ENCODE assay signal across 11 mouse cellular contexts in the genomic region with DNA sequence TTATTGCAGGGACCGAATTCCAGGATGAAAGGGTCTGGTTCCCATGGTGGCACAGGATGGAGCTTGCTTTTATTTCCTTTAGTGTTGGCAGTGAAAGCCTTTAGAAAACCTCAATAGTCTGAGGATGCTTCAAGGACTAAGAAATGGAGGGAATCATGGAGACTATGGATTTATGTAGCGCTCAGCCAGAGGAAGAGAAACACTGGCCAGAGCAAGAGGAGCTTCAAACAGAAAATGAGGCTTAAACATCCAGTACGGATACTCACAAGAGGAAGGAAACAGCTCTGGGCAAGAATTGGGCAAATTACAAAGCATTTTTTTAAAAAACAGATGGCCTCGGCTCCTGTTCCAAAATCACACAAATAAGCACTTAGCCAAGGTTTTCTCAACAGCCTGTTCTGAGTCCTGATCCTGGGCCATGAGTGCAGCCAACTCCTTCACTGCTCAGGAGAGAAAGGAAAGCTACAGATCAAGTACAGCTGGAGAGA.
DNase-seq lines count a peak whose midpoint lies in the region; ATAC-seq lines count a peak whose summit lies in the region.
"Had no signal": no experiment of that assay in that cellular context is flagged by ENCODE, and none has a peak within 500 bp of the region (broad histone marks: within the 10 kb centered on the region; RNA-seq: fewer than 3 reads in every experiment).

No protein-coding gene starts in this region.

- ATAC-seq in neural tube, embryonic 14.5 days (ENCODE audit: low read depth) = peak; percentile 45; the same call in 1 of the 2 replicates
- ATAC-seq: Patski had no signal

- no peaks in the 10 kb centered on the region for H3K9me3 ChIP-seq in neural tube, embryonic 14.5 days (ENCODE audit: control insufficient read depth, low read length)
- H3K9me3 ChIP-seq: heart, embryonic 13.5 days; megakaryocyte, embryonic 14.5 days had no signal

- DNase-seq in lung, postnatal 14 days = peak; percentile 2
- no peak for DNase-seq in lung, postnatal 4 days
- DNase-seq in cerebellum, postnatal 25 days = peak; percentile 60 to 66
- DNase-seq in heart, postnatal 36 days = peak; percentile 10 to 16
- no peak for DNase-seq in ovary, postnatal 36 days (ENCODE audit: low spot score)
- no peak for DNase-seq in thymus, postnatal 0 days (ENCODE audit: low spot score)
- DNase-seq: embryo, embryonic 11 days had no signal

- no peak overlapping the region for H3K9ac ChIP-seq in neural tube, embryonic 14.5 days (replicated peaks; ENCODE audit: low read depth, low read length)
- H3K9ac ChIP-seq: heart, embryonic 13.5 days had no signal

- no peak overlapping the region for H3K4me2 ChIP-seq in neural tube, embryonic 14.5 days (ENCODE audit: low read depth, low read length)
- H3K4me2 ChIP-seq: heart, embryonic 13.5 days had no signal

- 41% methylated on average over 4 of the region's 4 CpGs for WGBS in neural tube, embryonic 14.5 days

- H3K27ac ChIP-seq in neural tube, embryonic 14.5 days (ENCODE audit: low read depth, low read length) = no peak overlapping the region
- H3K27ac ChIP-seq: heart, embryonic 13.5 days had no signal

- intact Hi-C loops in heart, postnatal 36 days (cut with DNase I) = no loop called here

- H3K4me3 ChIP-seq in neural tube, embryonic 14.5 days (ENCODE audit: low read depth, low read length) = no peak overlapping the region
- H3K4me3 ChIP-seq: heart, embryonic 13.5 days; megakaryocyte, embryonic 14.5 days had no signal

- no peaks in the 10 kb centered on the region for H3K36me3 ChIP-seq in neural tube, embryonic 14.5 days (ENCODE audit: control insufficient read depth, insufficient read depth, low read length)
- H3K36me3 ChIP-seq: heart, embryonic 13.5 days had no signal

- H3K4me1 ChIP-seq in neural tube, embryonic 14.5 days (ENCODE audit: control insufficient read depth, insufficient read depth, low read length) = no peaks in the 10 kb centered on the region
- H3K4me1 ChIP-seq: heart, embryonic 13.5 days had no signal

- H3K27me3 ChIP-seq in neural tube, embryonic 14.5 days (ENCODE audit: control insufficient read depth, insufficient read depth, low read length) = no peaks in the 10 kb centered on the region
- H3K27me3 ChIP-seq: heart, embryonic 13.5 days; megakaryocyte, embryonic 14.5 days had no signal

Comparison
In these comparisons a context has a peak if more than half of its experiments do, and no peak if none do; other contexts are left out.
1. DNase-seq: peak in lung, postnatal 14 days (single experiment), cerebellum, postnatal 25 days (2 of 2) and heart, postnatal 36 days (2 of 2); none in lung, postnatal 4 days (0 of 2), ovary, postnatal 36 days (single experiment) and thymus, postnatal 0 days (single experiment).